Mouse (Mus musculus) hematopoietic stem cell, adult 5-6 weeks (primary cell): ENCODE measurements around the gene Gm20716. TPM values are rescaled to one million over a fixed set of nuclear protein-coding genes. Genes with fewer than 3 reads are reported as not detected.
"Not testable (repeated sequence)": the region's sequence is repeated elsewhere in the genome, so short reads cannot be mapped to it uniquely, and the experiment has no call there.

Source experiments
- ATAC-seq, 2 experiments: fragments of 125-278 bp in 1 of 2; replicated peaks in 1 of 2; 2 replicates each; pipeline ENCODE4 v1.8.0; 2016 to 2017; ENCODE audit warnings: inconsistent platforms in 2 of 2, mild to moderate bottlenecking in 2 of 2, moderate number of reproducible peaks in 2 of 2, low read depth in 1 of 2, moderate TSS enrichment in 1 of 2; ENCODE audit not compliant: low FRiP score in 2 of 2, poor library complexity in 2 of 2, severe bottlenecking in 2 of 2, insufficient read depth in 1 of 2, low TSS enrichment in 1 of 2
- total RNA-seq: library from RNA; stranded (forward); fragments of 172-1452, 232-1000 nt; gene quantifications from 2 replicates; pipeline ENCODE4 v1.2.3, GENCODE M21; 2017

Gm20716 gene
- total RNA-seq, 1 experiment from 2014 or later, result 54.6 TPM

DNA sequence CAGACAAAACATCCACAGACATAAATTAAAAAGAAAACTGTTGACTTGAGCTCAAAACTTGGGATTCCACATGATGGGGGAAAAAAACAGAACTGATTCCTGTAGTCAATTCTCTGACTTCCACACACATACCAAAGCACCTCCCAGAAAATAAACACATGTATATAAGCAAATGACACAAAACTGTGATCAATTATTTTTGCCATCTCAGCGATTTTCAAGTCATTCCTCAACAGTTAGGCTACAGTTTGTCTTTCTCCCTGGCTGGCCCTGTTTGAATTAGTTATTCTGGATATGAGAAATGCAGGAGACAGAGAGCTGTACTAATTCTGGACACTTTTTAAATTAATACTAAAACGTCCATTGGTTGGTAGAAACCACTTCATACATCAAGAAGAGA lies 36.5 kb downstream of the Gm20716 start:
- no peak for ATAC-seq

DNA sequence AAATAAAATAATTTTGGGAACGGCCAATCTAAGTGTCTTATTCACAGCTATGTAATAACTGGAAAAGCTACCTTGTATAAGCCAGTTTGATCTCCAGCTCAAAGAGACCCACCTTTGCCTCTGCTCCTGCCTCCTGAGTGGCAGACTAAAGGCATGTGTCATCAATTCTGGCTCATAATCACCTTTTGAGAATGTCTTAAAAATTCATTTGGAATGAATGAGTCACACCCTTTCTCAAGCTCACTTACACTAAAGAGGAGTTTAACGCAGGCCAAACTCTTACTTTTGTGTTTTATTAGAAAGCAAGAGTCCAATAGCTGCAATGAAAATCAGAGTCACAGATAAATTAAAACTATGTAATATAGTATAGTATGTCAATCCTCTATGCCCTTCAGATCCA lies 38.3 kb downstream of the Gm20716 start:
- no peak for ATAC-seq

DNA sequence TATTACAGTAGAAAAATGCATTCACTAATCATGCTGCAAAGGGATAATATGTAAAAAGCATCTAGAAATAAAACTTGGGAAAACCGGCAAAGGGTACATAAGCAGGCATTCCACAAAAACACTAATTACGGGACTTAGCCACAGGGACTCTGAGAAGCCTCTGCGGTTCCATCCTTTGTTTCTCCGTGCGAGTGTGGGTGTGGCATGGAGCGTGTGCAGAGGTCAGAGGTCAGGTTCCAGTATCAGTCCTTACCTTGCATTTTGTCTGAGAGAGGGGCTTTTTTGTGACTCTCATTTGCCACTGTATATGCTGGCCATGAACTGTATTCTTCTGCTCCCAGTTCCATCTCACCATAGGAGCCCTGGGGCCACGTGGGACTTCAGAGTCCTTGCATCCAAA lies 54.2 kb downstream of the Gm20716 start:
- ATAC-seq, result no peak

DNA sequence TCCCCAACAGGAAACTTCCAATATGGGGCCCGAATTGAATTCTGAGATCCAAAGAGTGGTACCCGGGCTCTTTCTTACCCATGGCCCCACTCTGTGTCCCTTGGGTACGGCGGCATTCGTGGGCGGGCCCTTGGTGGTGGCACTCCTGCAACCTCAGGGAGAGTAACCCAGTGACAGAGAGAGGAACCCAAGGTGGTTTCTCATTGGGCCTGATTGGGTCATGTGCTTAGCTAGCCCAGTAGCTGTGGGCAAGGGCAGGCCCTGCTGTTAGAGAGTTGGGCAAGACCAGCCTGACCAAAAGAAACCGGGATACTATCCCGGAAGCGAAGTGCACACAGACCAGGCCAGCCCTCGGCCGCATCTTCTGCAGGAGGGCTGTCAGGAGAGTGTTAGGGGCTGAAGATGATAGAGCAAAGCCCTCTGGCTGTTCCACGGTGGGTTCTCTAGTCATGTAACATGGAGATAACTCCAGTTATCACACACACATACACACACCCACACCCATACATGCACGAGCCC lies 59.9 kb downstream of the Gm20716 start:
- peak; percentile 100 for ATAC-seq

DNA sequence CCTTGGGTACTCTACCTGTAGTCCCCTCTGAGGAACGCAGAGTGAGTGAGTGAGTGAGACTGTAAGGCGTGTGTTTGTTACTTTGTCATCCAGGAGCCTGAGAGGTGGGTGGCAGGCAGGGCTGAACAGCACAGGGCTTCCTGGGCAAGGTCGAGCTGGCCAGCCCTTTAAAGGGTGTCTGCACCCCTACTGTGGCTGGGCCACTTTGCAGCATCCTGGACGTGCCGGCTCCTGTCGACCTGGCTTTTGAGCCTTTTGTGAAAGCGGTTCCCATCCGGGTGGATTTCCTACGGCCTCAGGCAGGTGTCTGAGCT lies 60.4 kb downstream of the Gm20716 start:
- ATAC-seq, result peak in 1 of 2 experiments; percentile 4; a peak in 1 of 4 replicates

DNA sequence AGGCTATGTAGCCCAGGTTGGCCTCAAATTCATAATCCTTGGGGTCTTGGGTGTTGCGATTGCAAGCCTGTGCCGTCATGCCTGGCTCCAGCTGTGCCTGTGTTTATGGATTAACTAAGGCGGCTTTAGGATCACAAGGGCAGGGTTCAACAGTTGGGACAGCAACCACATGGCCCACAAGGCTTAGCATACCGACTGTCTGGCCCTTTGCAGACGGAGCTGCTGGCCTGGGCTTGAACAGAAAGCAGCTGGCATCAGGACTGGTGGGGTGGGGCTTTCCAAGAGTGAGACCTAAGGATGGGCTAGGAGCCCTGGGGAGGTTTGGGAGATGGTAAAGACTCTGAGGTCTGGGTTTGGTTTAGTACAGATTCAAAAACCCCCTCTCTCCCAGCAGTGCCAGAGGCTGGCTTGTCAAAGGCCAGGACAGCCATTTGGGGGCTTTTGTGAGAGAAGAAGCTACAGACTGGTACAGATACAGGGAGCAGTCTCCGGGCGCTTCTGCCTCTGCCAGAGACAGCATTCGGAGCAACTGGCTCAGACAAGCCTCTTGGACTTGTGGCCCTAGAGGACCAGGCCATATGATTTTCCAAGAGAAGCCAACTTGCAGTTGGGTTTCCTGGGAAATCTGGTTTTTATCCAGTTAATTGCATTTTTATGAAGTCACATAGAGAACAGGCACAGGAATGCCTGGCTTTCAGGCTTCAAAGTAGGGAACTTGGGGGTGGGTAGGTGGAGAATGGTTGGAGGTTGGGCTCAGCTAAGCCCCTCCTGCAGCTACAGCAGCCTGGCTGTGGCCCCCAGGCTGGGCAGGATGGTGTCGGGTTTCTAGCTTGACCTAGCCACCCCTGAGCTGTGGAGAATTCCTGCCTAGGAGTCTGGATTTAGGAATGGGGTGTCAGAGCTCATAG lies 61.0 kb downstream of the Gm20716 start:
- no peak for ATAC-seq

DNA sequence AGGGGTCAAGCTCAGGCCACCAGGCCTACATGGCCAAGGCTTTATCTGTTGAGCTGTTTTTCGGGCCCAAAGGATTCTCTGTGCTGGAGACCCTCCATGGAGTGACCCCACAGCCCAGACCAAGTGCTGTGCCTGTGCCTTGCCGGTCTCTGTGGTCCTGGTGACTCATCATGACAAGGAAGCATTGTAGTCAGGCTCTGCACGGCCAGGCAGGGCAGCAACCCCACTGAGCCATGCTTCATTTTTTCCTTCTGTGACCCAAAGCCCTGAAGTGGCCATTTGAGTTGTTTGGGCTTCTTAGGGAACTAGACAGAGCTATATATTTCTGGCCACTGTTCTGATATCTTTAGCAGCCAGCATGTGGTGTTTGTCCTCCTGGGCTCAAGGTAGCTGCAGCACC lies 62.4 kb downstream of the Gm20716 start:
- no peak for ATAC-seq

DNA sequence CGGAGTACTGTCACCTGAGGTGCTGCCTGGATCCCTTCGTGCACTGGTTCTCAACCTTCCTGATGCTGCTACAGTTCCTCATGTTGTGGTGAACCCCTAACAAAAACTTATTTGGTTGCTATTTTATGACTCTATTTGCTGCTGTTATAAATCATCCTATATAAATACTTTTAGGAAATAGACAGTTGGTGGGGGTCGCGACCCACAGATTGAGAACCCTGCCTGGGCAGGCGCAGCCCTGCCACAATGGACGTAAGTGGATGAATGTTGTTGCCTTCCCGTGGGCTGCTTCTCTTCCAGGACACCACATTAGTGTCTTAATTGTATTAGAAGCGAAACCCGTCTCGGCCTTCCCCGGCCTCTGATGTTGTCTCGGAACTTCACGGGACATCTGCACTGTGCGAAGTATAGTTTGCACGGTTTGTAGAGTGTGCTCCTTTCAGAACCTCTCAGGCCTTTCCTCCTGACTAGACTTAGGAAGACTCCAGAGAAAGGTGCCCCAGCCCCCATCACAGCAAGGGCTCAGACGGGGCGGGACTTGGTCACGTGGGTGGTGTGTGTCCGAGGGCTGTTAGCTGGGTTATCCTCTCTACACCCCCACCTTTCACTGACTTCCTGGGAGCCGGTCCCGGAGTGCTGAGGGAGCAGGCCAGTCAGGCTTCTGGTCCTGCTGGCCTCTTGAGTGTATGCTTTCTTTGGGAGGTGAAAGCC lies 63.3 kb downstream of the Gm20716 start:
- ATAC-seq, result no peak

DNA sequence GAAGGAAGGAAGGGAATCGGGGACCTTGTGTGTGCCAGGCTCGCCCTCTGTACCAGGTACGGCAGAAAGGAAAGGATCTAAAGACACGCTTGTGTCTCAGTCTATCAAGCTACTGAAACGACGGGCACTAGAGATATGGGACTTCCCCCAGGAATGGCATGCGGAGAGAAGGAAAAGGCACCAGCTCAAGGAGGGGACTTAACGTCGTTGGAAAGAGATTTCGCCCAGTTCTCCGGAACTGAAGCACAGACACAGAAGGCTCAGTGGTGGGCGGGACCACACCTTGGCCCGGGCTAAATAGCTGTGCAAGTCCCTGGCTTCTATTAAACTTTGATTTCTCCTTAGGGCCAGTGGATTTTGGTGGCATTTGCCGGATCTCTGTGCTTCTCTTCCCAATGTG lies 68.2 kb downstream of the Gm20716 start:
- no peak for ATAC-seq

DNA sequence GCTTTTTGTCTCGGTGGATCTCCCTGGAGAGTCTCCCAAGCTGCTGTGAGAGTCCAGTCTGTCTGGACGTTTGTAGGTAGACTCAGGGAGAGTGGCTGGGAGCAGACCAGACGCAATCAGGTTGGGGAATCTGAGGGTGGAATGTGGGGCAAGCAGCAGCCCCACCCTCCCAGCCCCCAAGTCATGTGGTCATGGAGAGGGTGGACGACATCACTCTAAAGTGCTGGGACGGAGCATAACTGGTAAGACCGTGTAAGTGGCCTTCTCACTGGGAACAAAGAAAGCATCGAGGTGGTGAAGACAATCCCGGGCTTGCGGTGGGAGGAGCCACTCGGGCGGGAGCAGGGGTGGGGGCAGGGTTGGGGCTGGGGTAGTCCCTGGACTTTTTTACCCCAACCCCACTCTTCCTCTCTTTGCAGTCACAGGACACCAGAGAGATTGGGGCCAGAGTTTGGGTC lies 68.6 kb downstream of the Gm20716 start:
- ATAC-seq, result no peak

DNA sequence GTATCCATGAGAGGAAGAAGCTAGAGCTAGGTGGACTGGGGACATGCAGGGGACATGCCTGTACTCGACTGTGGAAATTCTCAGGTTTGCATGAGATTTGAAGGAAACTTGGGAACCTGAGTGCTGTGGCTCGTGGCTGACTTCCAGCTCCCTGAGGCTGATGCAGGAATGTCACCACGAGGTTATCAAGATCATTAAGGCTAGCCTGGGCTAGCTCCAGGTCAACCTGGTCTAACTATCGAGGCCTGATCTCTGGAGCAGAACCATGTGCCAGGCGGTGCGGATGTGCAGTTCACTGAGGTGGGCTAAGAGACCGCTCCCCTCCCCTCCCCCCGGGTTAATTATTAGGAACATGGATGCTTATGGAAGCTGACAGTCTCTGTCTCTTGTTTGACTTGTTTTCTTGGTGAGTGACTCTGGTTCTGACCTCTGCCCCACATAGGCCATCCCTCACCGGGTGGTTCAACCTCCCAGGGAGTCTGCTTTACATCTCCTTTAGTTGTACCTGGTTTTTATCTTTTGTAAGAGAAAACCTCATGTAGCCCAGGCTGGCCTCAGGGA lies 69.7 kb downstream of the Gm20716 start:
- ATAC-seq, result no peak

DNA sequence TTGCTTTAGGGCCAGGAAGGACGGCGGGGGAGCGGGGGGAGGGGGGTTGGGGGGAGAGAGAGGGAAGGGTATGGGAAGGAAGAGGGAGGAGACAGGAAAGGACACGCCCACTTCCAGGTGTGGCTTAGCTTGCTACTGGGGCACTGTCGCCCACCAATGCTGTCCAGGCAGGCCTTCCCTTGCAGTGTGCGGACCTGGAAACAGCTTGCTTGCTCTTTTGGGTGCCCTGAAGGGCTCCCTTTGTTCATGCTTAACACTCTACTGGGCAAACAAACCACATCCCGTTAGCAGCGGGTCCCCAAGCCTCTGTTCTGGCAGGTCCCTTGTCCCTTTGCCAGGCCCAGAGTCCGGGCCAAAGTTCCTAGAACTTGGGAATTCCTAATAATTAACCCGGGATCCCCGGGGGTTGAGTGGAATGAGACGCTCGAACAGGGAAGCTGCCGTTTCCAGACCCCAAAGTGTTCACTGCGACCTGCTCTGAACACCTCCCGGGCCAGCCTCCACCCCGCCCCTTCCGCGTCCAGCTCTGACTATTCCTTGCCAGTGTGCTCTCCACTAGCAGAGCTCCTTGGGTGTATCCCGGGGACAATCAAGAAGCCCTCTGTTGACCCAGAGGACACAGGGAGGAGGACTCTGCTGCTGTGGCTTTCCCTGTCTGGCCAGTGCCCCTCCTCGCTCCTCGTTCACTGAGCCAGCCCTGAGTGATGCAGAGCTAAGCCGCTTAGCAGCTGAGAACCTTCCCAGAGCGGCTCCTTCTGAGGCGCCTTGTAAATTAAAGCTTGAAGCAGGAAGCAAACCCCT lies 71.1 kb downstream of the Gm20716 start:
- peak; percentile 33 to 35 for ATAC-seq

DNA sequence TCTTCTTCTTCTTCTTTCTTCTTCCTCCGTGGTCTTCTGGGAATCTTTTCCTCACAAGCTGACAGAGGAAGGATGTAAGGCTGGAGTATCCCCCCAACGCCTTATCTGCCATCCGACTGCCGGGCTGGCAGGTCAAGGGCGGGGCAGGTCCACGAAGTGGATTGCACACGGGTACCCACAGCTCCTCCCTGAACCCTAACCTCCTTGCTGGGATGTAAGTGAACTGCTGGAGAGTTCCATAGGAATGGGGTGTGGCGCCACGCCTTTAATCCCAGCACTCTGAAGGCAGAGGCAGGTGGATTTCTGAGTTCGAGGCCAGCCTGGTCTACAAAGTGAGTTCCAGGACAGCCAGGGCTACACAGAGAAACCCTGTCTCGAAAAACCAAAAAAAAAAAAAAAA lies 72.2 kb downstream of the Gm20716 start:
- ATAC-seq, result not testable (repeated sequence)

DNA sequence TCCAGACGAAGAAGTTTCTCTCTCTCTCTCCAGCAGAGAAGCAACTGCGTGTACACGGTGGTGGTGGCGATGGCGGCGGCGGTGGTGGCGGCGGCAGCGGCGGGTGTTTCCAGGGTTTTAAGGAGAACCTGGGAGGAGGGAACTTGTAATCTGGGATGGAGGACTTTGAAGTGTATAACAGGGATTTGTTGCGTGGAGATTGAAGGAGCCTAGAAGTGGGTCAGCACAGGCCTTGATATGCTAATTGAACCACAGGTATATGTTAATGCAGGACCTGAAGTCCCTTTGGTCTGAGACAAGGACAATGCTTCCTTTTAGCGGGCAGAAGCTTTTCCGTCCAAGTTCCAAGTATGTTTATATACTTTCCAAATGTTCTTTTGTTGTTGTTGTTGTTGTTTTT lies 73.8 kb downstream of the Gm20716 start:
- no peak for ATAC-seq

DNA sequence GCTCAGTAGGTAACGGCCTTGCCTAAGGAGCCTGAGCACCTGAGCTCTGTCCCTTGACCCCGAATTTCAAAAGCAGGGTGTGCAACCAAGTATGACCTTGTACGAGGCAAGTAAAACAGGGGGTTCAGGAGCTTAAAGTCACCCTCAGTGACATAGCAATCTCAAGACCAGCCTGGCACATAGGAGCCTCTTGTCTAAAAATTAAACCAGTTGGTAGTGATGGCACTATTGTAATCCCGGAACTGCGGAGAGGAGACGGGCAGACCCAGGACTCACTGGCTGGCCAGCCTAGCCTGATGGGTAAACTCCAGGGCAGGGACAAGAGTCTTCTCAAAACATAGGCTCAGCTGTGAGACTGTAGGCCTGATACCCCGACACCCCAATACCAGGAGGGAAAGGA lies 74.5 kb downstream of the Gm20716 start:
- no peak for ATAC-seq

DNA sequence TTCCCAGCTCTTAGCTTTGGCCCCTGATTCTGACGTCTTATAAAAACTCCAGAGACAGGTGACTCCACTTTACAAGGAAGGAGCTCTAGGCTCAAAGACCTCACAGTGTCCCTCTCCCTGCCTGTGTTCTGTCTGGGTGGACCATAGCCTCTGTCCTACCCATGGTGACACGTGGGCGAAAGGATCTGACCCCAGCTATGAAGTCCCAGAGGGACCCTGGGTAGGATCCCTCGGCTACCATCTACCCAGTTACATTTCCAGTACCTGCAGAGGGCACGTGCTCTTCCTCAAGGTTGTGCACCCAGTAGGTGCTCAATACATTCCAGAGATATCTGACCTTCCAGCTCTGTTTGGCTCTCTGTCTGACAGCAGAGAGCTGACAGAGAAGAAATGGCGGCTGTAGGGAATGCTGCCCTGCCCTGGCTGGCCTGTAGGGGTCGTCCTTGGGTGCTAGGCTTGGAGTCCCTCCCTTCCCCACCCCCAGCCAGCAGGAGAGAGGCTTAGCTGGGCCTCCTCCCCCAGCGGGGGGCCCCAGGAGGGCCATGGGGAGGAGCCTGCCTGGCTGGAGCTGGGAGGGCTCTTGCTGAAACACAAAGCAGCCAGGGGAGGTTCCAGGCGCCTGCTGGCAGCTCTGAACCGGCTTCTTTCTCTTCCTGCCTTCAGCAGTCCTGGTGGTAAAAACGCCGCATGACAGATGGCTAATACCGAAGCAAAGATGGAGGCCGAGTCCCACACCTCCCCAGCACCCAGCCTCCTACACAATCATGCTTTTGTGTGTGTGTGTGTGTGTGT lies 75.9 kb downstream of the Gm20716 start:
- ATAC-seq, result peak; percentile 95 to 96

DNA sequence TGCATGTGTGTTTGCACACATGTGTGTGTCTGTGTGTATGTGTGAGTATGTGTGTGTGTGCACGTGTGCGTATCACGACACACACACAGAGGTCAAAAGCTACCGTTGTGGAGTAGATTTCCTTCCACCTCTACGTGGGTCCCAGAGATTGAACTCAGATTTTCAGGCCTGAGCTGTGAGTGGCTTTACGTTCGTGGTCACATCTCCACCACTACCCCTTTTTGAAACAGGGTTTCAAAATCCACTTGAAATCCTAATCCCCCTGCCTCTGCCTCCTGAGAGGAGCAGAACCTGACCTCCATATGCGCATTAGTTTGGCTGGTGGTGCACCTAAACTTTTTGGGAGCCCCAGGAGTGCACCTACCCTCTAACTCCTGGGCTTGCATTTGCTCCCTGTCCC lies 80.9 kb downstream of the Gm20716 start:
- ATAC-seq, result 0 out of 4 replicates have a peak, but pooled peaks of 1 of the 2 experiments have one; percentile 2
